Mouse (Mus musculus) macrophage (primary cell): ENCODE measurements around the gene Amotl2. TPM values are rescaled to one million over a fixed set of nuclear protein-coding genes. Genes with fewer than 3 reads are reported as not detected.

ENCODE experiments used
- H3K27ac ChIP-seq: fragments of 350-480 bp; formaldehyde crosslinking; 2 replicates; pipeline ENCODE4 v1.9.0; 2021
- H3K36me3 ChIP-seq: fragments of 350-480 bp; formaldehyde crosslinking; 2 replicates; pipeline ENCODE4 v1.9.0; 2021; ENCODE audit errors: inconsistent target
- H3K4me3 ChIP-seq: fragments of 350-480 bp; formaldehyde crosslinking; 2 replicates; pipeline ENCODE4 v1.9.0; 2021; ENCODE audit errors: inconsistent target
- H3K79me2 ChIP-seq: fragments of 350-480 bp; formaldehyde crosslinking; 2 replicates; pipeline ENCODE4 v1.9.0; 2021; ENCODE audit errors: inconsistent target
- WGBS: methylation state at CpG from one replicate; pipeline ENCODE4 v1.1.7; 2026; ENCODE audit warnings: inconsistent platforms; ENCODE audit not compliant: missing documents; 5-methylcytosine and 5-hydroxymethylcytosine counted together
- polyA plus RNA-seq: library from polyadenylated mRNA; stranded (reverse); fragments of 250-400 nt; gene quantifications from 3 replicates; pipeline ENCODE4 v1.2.4, GENCODE M21; 2018; ENCODE audit warnings: inconsistent platforms

Amotl2 gene
- polyA plus RNA-seq, 1 experiment from 2014 or later, result 0.22 TPM

DNA sequence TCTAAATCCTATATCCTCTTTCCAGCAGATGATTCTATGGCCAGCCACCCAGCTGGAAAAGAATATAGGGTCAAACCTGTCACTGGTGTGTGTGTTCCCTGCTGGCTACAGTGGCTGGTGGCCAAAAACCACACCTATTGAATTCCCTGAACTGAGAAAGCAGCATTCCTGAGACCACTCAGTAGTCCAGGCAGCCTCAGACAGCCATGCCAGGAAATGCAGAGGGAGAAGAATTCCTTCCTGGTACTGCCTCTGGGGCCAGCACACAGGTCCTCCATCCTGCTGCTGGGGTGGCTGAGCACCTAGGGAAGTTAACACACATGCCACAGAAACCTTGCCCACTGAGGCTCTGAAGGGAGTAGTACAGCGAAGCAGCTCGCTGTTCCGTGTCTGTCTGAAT is 50.3 kb downstream of the Amotl2 start:
- no peaks in the 10 kb centered on the region for H3K36me3 ChIP-seq
- WGBS, result 86% methylated on average over 3 of the region's 3 CpGs
- H3K79me2 ChIP-seq, result no peaks in the 10 kb centered on the region
- no peak overlapping the region for H3K27ac ChIP-seq
- H3K4me3 ChIP-seq, result no peak overlapping the region

DNA sequence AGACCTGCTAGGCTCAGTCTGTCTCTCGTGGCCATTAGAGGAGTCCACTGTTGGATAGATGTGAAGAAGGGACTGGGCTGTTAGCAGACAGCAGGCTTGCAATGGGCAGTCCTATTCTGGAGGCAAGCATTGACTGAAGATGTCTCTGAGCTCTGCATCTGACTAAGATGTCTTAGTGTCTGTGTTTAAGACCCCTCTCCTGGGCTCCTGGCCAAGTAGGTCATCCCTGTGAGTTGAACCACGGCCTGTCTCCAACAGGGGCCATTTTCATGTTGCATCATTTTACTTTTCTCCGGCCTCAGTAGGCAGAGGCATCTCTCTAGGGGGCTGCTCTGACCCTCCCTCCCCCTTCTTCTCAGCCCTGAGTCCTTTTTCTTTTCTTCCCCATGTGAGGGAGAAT is 52.8 kb downstream of the Amotl2 start:
- 77% methylated on average over 3 of the region's 3 CpGs for WGBS
- H3K27ac ChIP-seq, result no peak overlapping the region
- no peaks in the 10 kb centered on the region for H3K36me3 ChIP-seq
- H3K4me3 ChIP-seq, result no peak overlapping the region
- no peaks in the 10 kb centered on the region for H3K79me2 ChIP-seq

DNA sequence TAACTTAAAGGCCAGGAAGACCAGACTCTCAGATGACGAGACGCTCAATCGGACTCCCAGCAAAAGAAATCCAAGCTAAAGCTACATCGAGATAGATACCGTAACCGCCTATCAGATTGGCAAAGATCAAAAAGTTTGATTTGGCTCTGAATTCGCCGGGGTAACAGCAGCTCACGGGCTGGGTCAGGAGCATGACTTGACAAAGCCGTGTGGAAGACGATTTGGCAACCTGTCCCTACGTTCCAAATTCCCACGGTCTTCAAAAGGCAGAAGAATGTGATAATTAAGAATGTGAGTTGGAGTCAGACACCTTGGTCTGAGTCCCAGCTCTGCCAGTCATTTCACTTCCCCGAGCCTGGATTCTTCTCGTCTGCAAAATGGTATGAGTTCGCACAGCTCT is 53.7 kb downstream of the Amotl2 start:
- H3K36me3 ChIP-seq, result no peaks in the 10 kb centered on the region
- no peaks in the 10 kb centered on the region for H3K79me2 ChIP-seq
- no peak overlapping the region for H3K27ac ChIP-seq
- no peak overlapping the region for H3K4me3 ChIP-seq
- 92% methylated on average over 16 of the region's 16 CpGs for WGBS

DNA sequence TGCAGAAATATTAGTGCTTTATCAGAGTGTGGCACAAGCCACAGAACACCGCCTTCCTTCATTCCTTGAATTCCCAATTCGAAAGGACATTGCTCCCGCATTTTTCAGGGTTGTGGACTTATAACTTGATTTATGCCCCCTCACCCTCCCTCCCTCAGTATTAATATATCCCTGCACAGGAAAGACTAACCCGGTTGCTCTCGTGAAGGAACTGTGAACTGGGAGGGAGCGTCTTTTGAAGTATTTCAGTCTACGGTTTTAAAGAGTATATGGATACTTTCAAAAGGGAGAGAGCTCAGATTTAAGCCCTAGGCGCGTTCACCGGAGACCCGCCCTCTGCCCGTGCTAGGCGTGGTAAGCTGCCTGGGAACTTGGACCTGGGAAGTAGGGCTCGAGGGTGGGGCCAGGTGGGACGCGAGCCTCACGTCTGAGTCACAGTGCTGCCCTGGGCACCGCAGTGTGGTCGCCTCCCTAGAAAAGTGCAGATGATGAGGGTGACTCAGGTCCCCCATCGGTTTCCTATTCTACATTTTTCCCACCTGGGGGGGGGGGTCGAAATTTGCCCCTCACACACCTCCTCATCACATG is 54.9 kb downstream of the Amotl2 start:
- 73% methylated on average over 19 of the region's 21 CpGs for WGBS
- Histone ChIP-seq H3K27ac (no peak overlapping the region), H3K4me3 (no peak overlapping the region), H3K36me3 (no peaks in the 10 kb centered on the region), H3K79me2 (no peaks in the 10 kb centered on the region)

DNA sequence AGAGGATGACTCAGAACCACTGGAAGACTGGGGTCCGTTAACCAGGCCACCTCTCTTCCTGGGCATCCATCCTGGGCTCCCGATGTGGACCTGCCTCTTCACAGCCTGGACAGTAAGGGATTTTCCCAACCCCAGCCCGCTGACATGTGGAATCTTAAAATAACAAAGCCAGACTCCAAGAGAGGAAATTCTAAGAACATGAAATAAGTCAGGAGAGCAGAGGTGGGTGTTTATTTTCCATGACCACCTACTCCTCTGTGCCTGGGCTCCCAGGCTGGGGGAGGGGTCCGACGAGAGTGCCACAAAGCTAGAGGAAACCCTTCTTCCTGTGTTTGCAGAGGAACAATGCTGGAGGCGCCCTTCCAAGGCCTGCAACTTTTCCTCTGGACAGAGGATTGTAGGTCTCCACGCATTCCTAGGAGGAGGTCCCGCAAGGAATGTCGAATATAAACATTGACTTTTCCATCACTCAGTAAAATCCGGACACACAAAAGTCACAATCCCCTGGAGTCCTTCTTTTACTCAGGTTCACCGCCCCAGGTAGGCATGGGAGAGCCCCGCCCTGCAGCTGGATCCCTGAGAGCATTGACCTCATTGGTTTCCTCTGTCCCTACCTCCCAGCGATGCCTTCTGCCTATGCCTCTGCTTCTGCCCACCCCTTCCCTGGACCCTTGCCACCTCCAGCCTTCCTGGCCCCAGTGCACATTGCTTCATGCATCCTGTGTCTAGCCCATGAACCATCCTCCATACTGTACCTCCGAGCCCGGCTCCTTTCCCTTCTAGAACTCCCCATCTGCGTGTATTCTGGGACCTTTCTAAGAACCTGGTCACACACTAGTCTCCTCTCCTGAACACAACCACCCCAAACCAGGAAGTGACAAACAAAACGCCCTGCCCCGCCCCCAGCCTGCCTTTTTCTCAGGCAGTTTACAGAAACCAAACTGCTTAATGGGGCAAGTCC is 61.4 kb downstream of the Amotl2 start:
- Histone ChIP-seq H3K36me3 (no peaks in the 10 kb centered on the region), H3K4me3 (no peak overlapping the region), H3K79me2 (no peaks in the 10 kb centered on the region), H3K27ac (no peak overlapping the region)
- 25% methylated on average over 18 of the region's 18 CpGs for WGBS

DNA sequence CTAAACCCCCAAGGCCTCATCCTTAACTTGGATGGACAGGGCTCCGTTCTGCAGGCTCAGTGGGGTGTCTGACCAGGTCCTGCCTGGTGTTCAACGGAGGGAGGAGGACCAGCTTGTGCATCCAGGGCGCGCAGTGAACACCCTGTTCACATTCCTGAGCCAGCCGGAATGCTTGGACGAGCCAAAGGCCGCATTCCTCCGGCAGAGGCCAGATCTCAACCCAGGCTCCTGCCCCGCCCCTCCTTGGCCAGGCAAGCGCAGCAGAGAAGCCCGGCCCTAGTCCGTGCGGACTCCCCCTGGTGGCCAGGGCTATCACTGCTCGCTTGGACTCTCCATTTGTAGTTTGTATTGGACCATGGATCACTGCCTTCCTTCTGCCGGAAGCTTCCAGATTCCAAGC is 63.0 kb downstream of the Amotl2 start:
- no peak overlapping the region for H3K4me3 ChIP-seq
- H3K36me3 ChIP-seq, result no peaks in the 10 kb centered on the region
- WGBS, result 24% methylated on average over 15 of the region's 15 CpGs
- no peak overlapping the region for H3K27ac ChIP-seq
- no peaks in the 10 kb centered on the region for H3K79me2 ChIP-seq

Other genes starting within 250 kb of the Amotl2 start
- not detected in 3 replicates for gene Ky, start 210.9 kb upstream of the Amotl2 start, polyA plus RNA-seq
- 67.7 to 97.9 TPM (median 82.2 TPM) in 3 replicates for gene Anapc13, start 90.4 kb upstream of the Amotl2 start, polyA plus RNA-seq
- gene Cep63, start 90.1 kb upstream of the Amotl2 start, polyA plus RNA-seq, result 9.3 to 15.0 TPM (median 13.6 TPM) in 3 replicates
- gene Ryk, start 118.2 kb downstream of the Amotl2 start, polyA plus RNA-seq, result 0.89 to 2.4 TPM in 2 of 3 replicates, not detected in the other